In the genomic region with DNA sequence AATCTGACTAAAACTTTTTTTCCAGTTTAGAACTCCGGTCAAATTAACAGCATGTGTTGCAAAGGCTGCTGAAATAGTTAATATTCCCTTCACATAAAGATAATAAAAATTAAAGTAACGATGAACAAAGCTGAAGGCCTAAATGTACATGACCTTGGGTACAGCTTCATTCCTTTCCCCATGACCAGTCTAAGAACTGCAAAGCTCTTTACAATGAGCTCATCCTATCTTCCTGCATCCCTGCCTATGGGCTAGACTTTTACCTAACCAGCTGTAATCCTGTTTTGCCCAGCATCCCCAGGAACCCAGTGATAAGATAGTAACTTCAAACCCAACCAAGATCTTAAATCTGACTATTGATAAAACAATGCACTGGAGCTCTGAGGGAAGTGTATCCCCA, we compare ENCODE assay signal across 16 mouse cellular contexts. TPM values are rescaled to one million over a fixed set of nuclear protein-coding genes. Genes with fewer than 3 reads are reported as not detected.
DNase-seq lines count a peak whose midpoint lies in the region; ATAC-seq and TF ChIP-seq lines count a peak whose summit lies in the region.
"Had no signal": no experiment of that assay in that cellular context is flagged by ENCODE, and none has a peak within 500 bp of the region (broad histone marks: within the 10 kb centered on the region; RNA-seq: fewer than 3 reads in every experiment).

No protein-coding gene starts in this region.

- no peak overlapping the region for H3K9ac ChIP-seq in lung, embryonic 14.5 days
- H3K9ac ChIP-seq in hindbrain, embryonic 11.5 days (ENCODE audit: low read depth, low read length), result no peak overlapping the region
- H3K9ac ChIP-seq in midbrain, embryonic 12.5 days (replicated peaks), result no peak overlapping the region
- H3K9ac ChIP-seq: lung, embryonic 15.5 days had no signal

- DNase-seq in lung, embryonic 14.5 days, result no peak
- DNase-seq in lung, postnatal 4 days, result no peak
- no peak for DNase-seq in forebrain, embryonic 10.5 days (ENCODE audit: extremely low spot score, low spot score)
- DNase-seq in hindbrain, embryonic 11.5 days (ENCODE audit: low spot score), result peak; percentile 16
- no peak for DNase-seq in kidney, adult 11 months
- DNase-seq in testis, postnatal 14 days (ENCODE audit: low spot score), result no peak
- DNase-seq in thymus, postnatal 36 days, result no peak
- DNase-seq: cerebellum, adult 2 months; gastrocnemius, postnatal 14 days; kidney, postnatal 10 days; layer of hippocampus, postnatal 36 days had no signal

- 65% methylated on average over 2 of the region's 2 CpGs for WGBS in lung, embryonic 14.5 days
- 51% methylated on average over 2 of the region's 2 CpGs for WGBS in forebrain, embryonic 10.5 days
- 29% methylated on average over 2 of the region's 2 CpGs for WGBS in hindbrain, embryonic 11.5 days
- 14% methylated on average over 2 of the region's 2 CpGs for WGBS in midbrain, embryonic 12.5 days

- no peak for ATAC-seq in lung, embryonic 14.5 days (ENCODE audit: insufficient read depth)
- ATAC-seq in hindbrain, embryonic 11.5 days (ENCODE audit: low FRiP score), result no peak
- ATAC-seq in midbrain, embryonic 12.5 days (ENCODE audit: low FRiP score, low read depth), result peak; percentile 62

- H3K27ac ChIP-seq in lung, embryonic 14.5 days (ENCODE audit: low read depth), result peak overlapping the region; percentile 79; the same call in 1 of the 2 replicates
- peak overlapping the region; percentile 84 for H3K27ac ChIP-seq in forebrain, embryonic 10.5 days
- peak overlapping the region; percentile 76 for H3K27ac ChIP-seq in hindbrain, embryonic 11.5 days (ENCODE audit: low read depth, low read length)
- peak overlapping the region; percentile 86 for H3K27ac ChIP-seq in midbrain, embryonic 12.5 days (replicated peaks)

- no peak for TF ChIP-seq CTCF in lung, embryonic 14.5 days (IDR thresholded peaks at IDR 0.05; ENCODE audit: low read depth)

- peaks cover 3% of the 10 kb centered on the region; the same call in 1 of the 2 replicates for H3K4me1 ChIP-seq in lung, embryonic 14.5 days (ENCODE audit: insufficient read depth)
- peaks cover 63% of the 10 kb centered on the region for H3K4me1 ChIP-seq in forebrain, embryonic 10.5 days
- 0 out of 2 replicates have a peak, but pooled peaks cover 2% of the 10 kb centered on the region for H3K4me1 ChIP-seq in hindbrain, embryonic 11.5 days (replicated peaks; ENCODE audit: control insufficient read depth, insufficient read depth, low read length)
- peaks cover 38% of the 10 kb centered on the region for H3K4me1 ChIP-seq in midbrain, embryonic 12.5 days

- H3K36me3 ChIP-seq in lung, embryonic 14.5 days (ENCODE audit: insufficient read depth), result no peaks in the 10 kb centered on the region
- H3K36me3 ChIP-seq in forebrain, embryonic 10.5 days (replicated peaks), result peaks cover 17% of the 10 kb centered on the region
- no peaks in the 10 kb centered on the region for H3K36me3 ChIP-seq in hindbrain, embryonic 11.5 days (ENCODE audit: control insufficient read depth, insufficient read depth, low read length)
- H3K36me3 ChIP-seq in midbrain, embryonic 12.5 days, result peaks cover 8% of the 10 kb centered on the region
- H3K36me3 ChIP-seq: limb, embryonic 10.5 days; lung, embryonic 15.5 days had no signal

- H3K4me3 ChIP-seq in lung, embryonic 14.5 days (ENCODE audit: low read depth, low read length), result no peak overlapping the region
- 0 out of 2 replicates have a peak overlapping the region, but pooled peaks have one; percentile 8 for H3K4me3 ChIP-seq in forebrain, embryonic 10.5 days
- no peak overlapping the region for H3K4me3 ChIP-seq in hindbrain, embryonic 11.5 days (ENCODE audit: low read depth, low read length)
- no peak overlapping the region for H3K4me3 ChIP-seq in midbrain, embryonic 12.5 days
- H3K4me3 ChIP-seq: limb, embryonic 10.5 days; lung, embryonic 15.5 days; myocyte had no signal

- H3K9me3 ChIP-seq in lung, embryonic 14.5 days (ENCODE audit: low read depth, low read length), result no peaks in the 10 kb centered on the region
- no peaks in the 10 kb centered on the region for H3K9me3 ChIP-seq in forebrain, embryonic 10.5 days
- no peaks in the 10 kb centered on the region for H3K9me3 ChIP-seq in hindbrain, embryonic 11.5 days (ENCODE audit: control insufficient read depth, low read length)
- H3K9me3 ChIP-seq in midbrain, embryonic 12.5 days, result no peaks in the 10 kb centered on the region
- H3K9me3 ChIP-seq: G1E; limb, embryonic 10.5 days; lung, embryonic 15.5 days had no signal

- H3K27me3 ChIP-seq in lung, embryonic 14.5 days (ENCODE audit: insufficient read depth, low read length), result no peaks in the 10 kb centered on the region
- no peaks in the 10 kb centered on the region for H3K27me3 ChIP-seq in forebrain, embryonic 10.5 days (ENCODE audit: poor library complexity, severe bottlenecking)
- no peaks in the 10 kb centered on the region for H3K27me3 ChIP-seq in hindbrain, embryonic 11.5 days (ENCODE audit: control insufficient read depth, insufficient read depth, low read length)
- no peaks in the 10 kb centered on the region for H3K27me3 ChIP-seq in midbrain, embryonic 12.5 days
- H3K27me3 ChIP-seq: lung, embryonic 15.5 days had no signal

- H3K4me2 ChIP-seq in lung, embryonic 14.5 days, result no peak overlapping the region
- no peak overlapping the region for H3K4me2 ChIP-seq in hindbrain, embryonic 11.5 days (replicated peaks; ENCODE audit: low read depth, low read length)
- no peak overlapping the region for H3K4me2 ChIP-seq in midbrain, embryonic 12.5 days (replicated peaks)
- H3K4me2 ChIP-seq: lung, embryonic 15.5 days had no signal

RNA-seq across cellular contexts. Expression of gene Slc22a23, which starts 56.9 kb away (rescaled TPM):
- 6.7 and 7.5 TPM in 2 replicates for polyA plus RNA-seq in lung, embryonic 14.5 days (2014; fragmentation: Nextera tagmentation; extraction: Ambion mirVana)
- 6.8 and 7.0 TPM in 2 replicates for polyA plus RNA-seq in forebrain, embryonic 10.5 days (2016; fragmentation: Nextera tagmentation; extraction: Ambion mirVana)
- polyA plus RNA-seq in hindbrain, embryonic 11.5 days (2014; fragmentation: Nextera tagmentation; extraction: Ambion mirVana), result 9.6 and 11.9 TPM in 2 replicates
- polyA plus RNA-seq in midbrain, embryonic 12.5 days (2016; fragmentation: Nextera tagmentation; extraction: Ambion mirVana), result 24.3 and 26.5 TPM in 2 replicates
